Mouse (Mus musculus): ENCODE data around the gene Sgsm1. TPM values are rescaled to one million over a fixed set of nuclear protein-coding genes. Genes with fewer than 3 reads are reported as not detected.
"Not testable (repeated sequence)": the region's sequence is repeated elsewhere in the genome, so short reads cannot be mapped to it uniquely, and the experiment has no call there.

Sgsm1 gene
- polyA plus RNA-seq, 1 experiment from 2014 or later, result 19.4 TPM

- H3K27ac ChIP-seq (ENCODE audit: low read depth, low read length), result no peak overlapping the region
- no peak overlapping the region for H3K4me3 ChIP-seq (ENCODE audit: low read length)
- H3K9me3 ChIP-seq (ENCODE audit: control insufficient read depth, low read length), result no peaks in the 10 kb centered on the region
- H3K4me1 ChIP-seq (ENCODE audit: control insufficient read depth, insufficient read depth, low read depth, low read length), result peaks cover 15% of the 10 kb centered on the region
- peaks cover 31% of the 10 kb centered on the region for H3K27me3 ChIP-seq (replicated peaks; ENCODE audit: control insufficient read depth, insufficient read depth, low read length)
- H3K36me3 ChIP-seq (ENCODE audit: control insufficient read depth, insufficient read depth, low read length), result no peaks in the 10 kb centered on the region
- no peak overlapping the region for H3K9ac ChIP-seq (ENCODE audit: low read depth, low read length)
- ATAC-seq, result no peak
- H3K4me2 ChIP-seq (ENCODE audit: low read length), result no peak overlapping the region
- WGBS, result 14% methylated on average over 13 of the region's 13 CpGs
Observed at GRCm38 (mm10) chr5:113348597-113348996, 38.0 kb upstream of the Sgsm1 start.

GRCm38 (mm10) chr5:113347593-113347992 is 37.0 kb upstream of the Sgsm1 start:
- no peaks in the 10 kb centered on the region for H3K9me3 ChIP-seq (ENCODE audit: control insufficient read depth, low read length)
- no peak overlapping the region for H3K27ac ChIP-seq (ENCODE audit: low read depth, low read length)
- peaks cover 31% of the 10 kb centered on the region for H3K27me3 ChIP-seq (replicated peaks; ENCODE audit: control insufficient read depth, insufficient read depth, low read length)
- H3K36me3 ChIP-seq (ENCODE audit: control insufficient read depth, insufficient read depth, low read length), result no peaks in the 10 kb centered on the region
- H3K4me3 ChIP-seq (ENCODE audit: low read length), result no peak overlapping the region
- ATAC-seq, result no peak
- H3K4me2 ChIP-seq (ENCODE audit: low read length), result no peak overlapping the region
- H3K4me1 ChIP-seq (ENCODE audit: control insufficient read depth, insufficient read depth, low read depth, low read length), result peaks cover 15% of the 10 kb centered on the region
- no peak overlapping the region for H3K9ac ChIP-seq (ENCODE audit: low read depth, low read length)
- 37% methylated on average over 12 of the region's 12 CpGs for WGBS

GRCm38 (mm10) chr5:113346651-113347050 is 36.1 kb upstream of the Sgsm1 start:
- H3K9ac ChIP-seq (ENCODE audit: low read depth, low read length); H3K36me3 ChIP-seq (ENCODE audit: control insufficient read depth, insufficient read depth, low read length); H3K9me3 ChIP-seq (ENCODE audit: control insufficient read depth, low read length); H3K4me3 ChIP-seq (ENCODE audit: low read length); H3K4me2 ChIP-seq (ENCODE audit: low read length); H3K27ac ChIP-seq (ENCODE audit: low read depth, low read length); ATAC-seq; H3K4me1 ChIP-seq (ENCODE audit: control insufficient read depth, insufficient read depth, low read depth, low read length): not testable (repeated sequence)
- WGBS, result 63% methylated on average over 6 of the region's 6 CpGs
- H3K27me3 ChIP-seq (replicated peaks; ENCODE audit: control insufficient read depth, insufficient read depth, low read length), result peaks cover 31% of the 10 kb centered on the region

- WGBS, result 6% methylated on average over 11 of the region's 11 CpGs
- peaks cover 8% of the 10 kb centered on the region for H3K4me1 ChIP-seq (ENCODE audit: control insufficient read depth, insufficient read depth, low read depth, low read length)
- H3K9ac ChIP-seq (ENCODE audit: low read depth, low read length), result no peak overlapping the region
- no peak overlapping the region for H3K27ac ChIP-seq (ENCODE audit: low read depth, low read length)
- H3K4me3 ChIP-seq (ENCODE audit: low read length), result no peak overlapping the region
- ATAC-seq, result no peak
- no peaks in the 10 kb centered on the region for H3K36me3 ChIP-seq (ENCODE audit: control insufficient read depth, insufficient read depth, low read length)
- H3K9me3 ChIP-seq (ENCODE audit: control insufficient read depth, low read length), result no peaks in the 10 kb centered on the region
- H3K27me3 ChIP-seq (replicated peaks; ENCODE audit: control insufficient read depth, insufficient read depth, low read length), result peaks cover 31% of the 10 kb centered on the region
- H3K4me2 ChIP-seq (ENCODE audit: low read length), result no peak overlapping the region
Observed at GRCm38 (mm10) chr5:113345781-113346180, 35.2 kb upstream of the Sgsm1 start.

- peaks cover 31% of the 10 kb centered on the region for H3K27me3 ChIP-seq (replicated peaks; ENCODE audit: control insufficient read depth, insufficient read depth, low read length)
- no peak overlapping the region for H3K4me2 ChIP-seq (ENCODE audit: low read length)
- H3K9me3 ChIP-seq (ENCODE audit: control insufficient read depth, low read length), result no peaks in the 10 kb centered on the region
- ATAC-seq, result no peak
- H3K4me1 ChIP-seq (ENCODE audit: control insufficient read depth, insufficient read depth, low read depth, low read length), result peaks cover 8% of the 10 kb centered on the region
- no peak overlapping the region for H3K9ac ChIP-seq (ENCODE audit: low read depth, low read length)
- no peaks in the 10 kb centered on the region for H3K36me3 ChIP-seq (ENCODE audit: control insufficient read depth, insufficient read depth, low read length)
- H3K4me3 ChIP-seq (ENCODE audit: low read length), result no peak overlapping the region
- no peak overlapping the region for H3K27ac ChIP-seq (ENCODE audit: low read depth, low read length)
- 30% methylated on average over 16 of the region's 16 CpGs for WGBS
Observed at GRCm38 (mm10) chr5:113344635-113345386, 34.2 kb upstream of the Sgsm1 start.

- Histone ChIP-seq H3K4me1 (ENCODE audit: control insufficient read depth, insufficient read depth, low read depth, low read length) (peaks cover 6% of the 10 kb centered on the region), H3K4me2 (ENCODE audit: low read length) (no peak overlapping the region), H3K9me3 (ENCODE audit: control insufficient read depth, low read length) (no peaks in the 10 kb centered on the region), H3K27me3 (replicated peaks; ENCODE audit: control insufficient read depth, insufficient read depth, low read length) (peaks cover 30% of the 10 kb centered on the region), H3K36me3 (ENCODE audit: control insufficient read depth, insufficient read depth, low read length) (no peaks in the 10 kb centered on the region), H3K9ac (ENCODE audit: low read depth, low read length) (no peak overlapping the region), H3K27ac (ENCODE audit: low read depth, low read length) (no peak overlapping the region), H3K4me3 (ENCODE audit: low read length) (no peak overlapping the region)
- ATAC-seq, result no peak
- 25% methylated on average over 9 of the region's 9 CpGs for WGBS
Observed at GRCm38 (mm10) chr5:113336281-113336680, 25.7 kb upstream of the Sgsm1 start.

GRCm38 (mm10) chr5:113335732-113336131 is 25.1 kb upstream of the Sgsm1 start:
- Histone ChIP-seq H3K27me3 (replicated peaks; ENCODE audit: control insufficient read depth, insufficient read depth, low read length) (peaks cover 30% of the 10 kb centered on the region), H3K4me3 (ENCODE audit: low read length) (no peak overlapping the region), H3K27ac (ENCODE audit: low read depth, low read length) (no peak overlapping the region), H3K4me1 (ENCODE audit: control insufficient read depth, insufficient read depth, low read depth, low read length) (peaks cover 6% of the 10 kb centered on the region), H3K4me2 (ENCODE audit: low read length) (peak overlapping the region; percentile 46), H3K9ac (ENCODE audit: low read depth, low read length) (no peak overlapping the region), H3K9me3 (ENCODE audit: control insufficient read depth, low read length) (no peaks in the 10 kb centered on the region), H3K36me3 (ENCODE audit: control insufficient read depth, insufficient read depth, low read length) (no peaks in the 10 kb centered on the region)
- WGBS, result 1% methylated on average over 17 of the region's 17 CpGs
- no peak for ATAC-seq

- ATAC-seq, result no peak
Observed at GRCm38 (mm10) chr5:113334621-113335530, 24.3 kb upstream of the Sgsm1 start.

GRCm38 (mm10) chr5:113332899-113333298 is 22.3 kb upstream of the Sgsm1 start:
- Histone ChIP-seq H3K9me3 (ENCODE audit: control insufficient read depth, low read length) (peaks cover 2% of the 10 kb centered on the region), H3K4me3 (ENCODE audit: low read length) (no peak overlapping the region), H3K36me3 (ENCODE audit: control insufficient read depth, insufficient read depth, low read length) (no peaks in the 10 kb centered on the region), H3K27me3 (replicated peaks; ENCODE audit: control insufficient read depth, insufficient read depth, low read length) (peaks cover 30% of the 10 kb centered on the region), H3K27ac (ENCODE audit: low read depth, low read length) (no peak overlapping the region), H3K4me2 (ENCODE audit: low read length) (no peak overlapping the region), H3K9ac (ENCODE audit: low read depth, low read length) (no peak overlapping the region), H3K4me1 (ENCODE audit: control insufficient read depth, insufficient read depth, low read depth, low read length) (peaks cover 6% of the 10 kb centered on the region)
- ATAC-seq, result no peak
- whole genome bisulfite sequencing, result 58% methylated on average over 4 of the region's 4 CpGs

More at GRCm38 (mm10) chr5:113334621-113335530, 24.3 kb upstream of the Sgsm1 start:
- Histone ChIP-seq H3K9me3 (ENCODE audit: control insufficient read depth, low read length) (no peaks in the 10 kb centered on the region), H3K27me3 (replicated peaks; ENCODE audit: control insufficient read depth, insufficient read depth, low read length) (peaks cover 30% of the 10 kb centered on the region), H3K4me1 (ENCODE audit: control insufficient read depth, insufficient read depth, low read depth, low read length) (peaks cover 6% of the 10 kb centered on the region), H3K4me2 (ENCODE audit: low read length) (peak overlapping the region; percentile 46), H3K4me3 (ENCODE audit: low read length) (peak overlapping the region; percentile 9; the same call in 1 of the 2 replicates), H3K27ac (ENCODE audit: low read depth, low read length) (no peak overlapping the region), H3K36me3 (ENCODE audit: control insufficient read depth, insufficient read depth, low read length) (no peaks in the 10 kb centered on the region), H3K9ac (ENCODE audit: low read depth, low read length) (no peak overlapping the region)
- 8% methylated on average over 34 of the region's 34 CpGs for WGBS
